In the genomic region with DNA sequence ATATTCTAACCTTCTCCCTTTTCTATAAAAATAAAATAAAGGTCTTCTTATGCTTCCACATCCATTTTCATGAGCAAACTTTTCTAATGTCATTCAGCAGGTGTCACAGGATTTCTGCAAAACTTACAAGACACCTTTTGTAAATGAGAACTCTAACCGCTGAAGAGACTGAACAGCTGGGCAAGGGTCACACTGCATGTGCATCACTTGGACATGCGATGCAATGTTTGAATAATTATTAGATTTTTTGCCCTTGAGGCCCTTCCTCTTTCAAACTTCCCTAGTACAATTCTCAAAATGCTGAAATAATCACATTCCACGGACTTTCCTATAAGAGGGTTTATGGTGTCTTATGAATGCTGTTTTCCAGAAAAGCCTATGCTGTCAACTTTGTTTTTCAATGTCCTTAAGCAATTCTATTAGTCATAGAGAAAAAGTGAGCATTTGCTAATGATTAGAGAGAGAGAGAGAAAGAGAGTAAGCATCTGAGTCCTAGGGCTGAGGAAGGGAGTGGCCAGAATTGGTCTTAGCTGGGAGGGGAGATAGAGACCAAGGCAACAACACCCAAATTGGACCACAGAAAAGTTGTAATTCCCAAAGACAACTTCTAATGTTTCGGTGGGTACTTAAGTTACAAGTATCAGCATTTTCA, we compare ENCODE assay signal across 7 mouse cellular contexts. TPM values are rescaled to one million over a fixed set of nuclear protein-coding genes. Genes with fewer than 3 reads are reported as not detected.
DNase-seq lines count a peak whose midpoint lies in the region; ATAC-seq and TF ChIP-seq lines count a peak whose summit lies in the region.

No protein-coding gene starts in this region.

- no peak for DNase-seq in ES-E14 (ENCODE audit: low read depth, low spot score)
- peak; percentile 66 for DNase-seq in liver, adult 2 months (ENCODE audit: extremely low read depth, low read depth, low spot score)
- DNase-seq in adrenal gland, postnatal 36 days, result no peak
- DNase-seq in cerebellum, postnatal 25 days, result no peak

- no peak for TF ChIP-seq POLR2A in liver, adult 2 months (IDR thresholded peaks at IDR 0.05; ENCODE audit: extremely low read depth, insufficient read depth, low read length)

- H3K36me3 ChIP-seq in C2C12 (ENCODE audit: control insufficient read depth, insufficient read depth) (no peaks in the 10 kb centered on the region), ES-E14 (ENCODE audit: control insufficient read depth, insufficient read depth, low read length, poor library complexity, severe bottlenecking) (no peaks in the 10 kb centered on the region)
- no peaks in the 10 kb centered on the region for H3K36me3 ChIP-seq in heart, embryonic 16.5 days (ENCODE audit: control insufficient read depth, insufficient read depth)
- no peaks in the 10 kb centered on the region for H3K36me3 ChIP-seq in liver, adult 2 months (ENCODE audit: control insufficient read depth, insufficient read depth, low read length)

- no peak overlapping the region for H3K9ac ChIP-seq in ES-E14 (ENCODE audit: insufficient read depth, low read depth, low read length, poor library complexity, severe bottlenecking)
- peak overlapping the region; percentile 98 for H3K9ac ChIP-seq in heart, embryonic 16.5 days (ENCODE audit: low read length)
- H3K9ac ChIP-seq in liver, adult 2 months (ENCODE audit: low read depth, low read length), result no peak overlapping the region; the same call in 1 of the 2 replicates

- H3K27me3 ChIP-seq in C2C12 (ENCODE audit: control insufficient read depth, insufficient read depth, insufficient read length), result no peaks in the 10 kb centered on the region
- no peaks in the 10 kb centered on the region for H3K27me3 ChIP-seq in heart, embryonic 16.5 days (ENCODE audit: control insufficient read depth, insufficient read depth, low read length)
- no peaks in the 10 kb centered on the region for H3K27me3 ChIP-seq in liver, adult 2 months (ENCODE audit: control insufficient read depth, insufficient read depth, low read length)

- H3K79me3 ChIP-seq in C2C12 (ENCODE audit: low read depth), result peaks cover 18% of the 10 kb centered on the region

- WGBS in heart, embryonic 16.5 days, result 72% methylated on average over 4 of the region's 4 CpGs
- 24% methylated on average over 4 of the region's 4 CpGs for WGBS in liver, adult 2 months

- ATAC-seq in heart, embryonic 16.5 days (replicated peaks; ENCODE audit: extremely low read depth, insufficient read depth, low FRiP score), result no peak
- no peak for ATAC-seq in inflammation-experienced regulatory T-cells, adult 6 months

- TF ChIP-seq CTCF in C2C12 (IDR thresholded peaks at IDR 0.05; ENCODE audit: control insufficient read depth, insufficient read depth, insufficient read length), result no peak
- no peak for TF ChIP-seq CTCF in liver, adult 2 months (IDR thresholded peaks at IDR 0.05; ENCODE audit: low read depth, low read length)

- peaks cover 2% of the 10 kb centered on the region in 2 experiments; a peak in 3 of 4 replicates for H3K4me1 ChIP-seq in ES-E14 (ENCODE audit: control insufficient read depth in 2 of 2, insufficient read depth in 2 of 2, low read length in 2 of 2, poor library complexity in 1 of 2)
- peaks cover 19% of the 10 kb centered on the region for H3K4me1 ChIP-seq in heart, embryonic 16.5 days (ENCODE audit: control insufficient read depth, insufficient read depth, low read length)
- peaks cover 10% of the 10 kb centered on the region; the same call in 1 of the 2 replicates for H3K4me1 ChIP-seq in liver, adult 2 months (ENCODE audit: control insufficient read depth, insufficient read depth, low read length)

- no peaks in the 10 kb centered on the region for H3K9me3 ChIP-seq in ES-E14 (ENCODE audit: control insufficient read depth, insufficient read depth, low read depth, low read length)
- no peaks in the 10 kb centered on the region for H3K9me3 ChIP-seq in heart, embryonic 16.5 days (replicated peaks; ENCODE audit: control insufficient read depth, low read length)

- H3ac ChIP-seq in C2C12 (ENCODE audit: control insufficient read depth, insufficient read length, low read depth), result no peak overlapping the region

- H3K4me2 ChIP-seq in heart, embryonic 16.5 days (ENCODE audit: low read depth, low read length), result peak overlapping the region; percentile 79

- no peak overlapping the region for H3K27ac ChIP-seq in ES-E14 (ENCODE audit: insufficient read depth, low read depth, low read length, poor library complexity, severe bottlenecking)
- peak overlapping the region; percentile 81 for H3K27ac ChIP-seq in heart, embryonic 16.5 days (ENCODE audit: low read length)
- peak overlapping the region; percentile 59; the same call in 1 of the 2 replicates for H3K27ac ChIP-seq in liver, adult 2 months (replicated peaks; ENCODE audit: insufficient read depth, low read depth, low read length)

- H3K4me3 ChIP-seq in C2C12 (ENCODE audit: insufficient read depth, poor library complexity, severe bottlenecking) (peak overlapping the region; percentile 81), ES-E14 (ENCODE audit: insufficient read depth in 1 of 2, low read depth in 1 of 2, low read length in 2 of 2, poor library complexity in 1 of 2, severe bottlenecking in 1 of 2) (peak overlapping the region; percentile 86 to 91)
- H3K4me3 ChIP-seq in heart, embryonic 16.5 days (ENCODE audit: low read length), result peak overlapping the region; percentile 99
- peak overlapping the region; percentile 89 for H3K4me3 ChIP-seq in liver, adult 2 months (ENCODE audit: insufficient read depth, low read depth, low read length)

- H3K79me2 ChIP-seq in C2C12 (ENCODE audit: control insufficient read depth, insufficient read depth), result peaks cover 49% of the 10 kb centered on the region
- H3K79me2 ChIP-seq in liver, adult 2 months (ENCODE audit: control insufficient read depth, insufficient read depth, low read length), result peaks cover 13% of the 10 kb centered on the region; the same call in 1 of the 2 replicates

- in situ Hi-C loops in ES-E14 (cut with MboI; ENCODE audit: low sequenced_read_pairs in 2 of 2, unreplicated experiment in 2 of 2), result no loop called here

TF ChIP-seq in C2C12, 6 proteins besides CTCF, POLR2A, EP300 and RAD21:
- TF ChIP-seq MAX (IDR thresholded peaks at IDR 0.05) (no peak), MYOD1 (IDR thresholded peaks at IDR 0.05; ENCODE audit: control insufficient read depth, insufficient read length, low read depth) (no peak), MYOG (IDR thresholded peaks at IDR 0.05; ENCODE audit: control insufficient read depth, extremely low read depth, insufficient read length) (no peak), USF1 (IDR thresholded peaks at IDR 0.05; ENCODE audit: low read depth) (no peak), CEBPB (IDR thresholded peaks at IDR 0.05; ENCODE audit: low read depth) (no peak), FOSL1 (IDR thresholded peaks at IDR 0.05; ENCODE audit: insufficient read depth, low read length, poor library complexity, severe bottlenecking) (no peak)

TF ChIP-seq in ES-E14, 5 proteins besides CTCF, POLR2A, EP300 and RAD21:
- TF ChIP-seq ZNF384 (IDR thresholded peaks at IDR 0.05; ENCODE audit: low read depth, low read length), result no peak
- no peak for TF ChIP-seq MAFK (IDR thresholded peaks at IDR 0.05; ENCODE audit: insufficient read depth, low read depth, low read length)
- no peak for TF ChIP-seq HCFC1 (IDR thresholded peaks at IDR 0.05; ENCODE audit: borderline replicate concordance, insufficient read depth, low read length)
- TF ChIP-seq ZC3H11A (IDR thresholded peaks at IDR 0.05; ENCODE audit: borderline replicate concordance, low read depth, low read length), result no peak

RNA-seq across cellular contexts. Expression of a gene that starts 1.3 kb away (rescaled TPM):
- 7.7 TPM for polyA plus RNA-seq in C2C12 (2012; fragmentation: generic; extraction: Trizol)
- 6.5 and 7.5 TPM in 2 replicates for total RNA-seq in ES-E14 (2012; rRNA removed)
- polyA plus RNA-seq in heart, embryonic 16.5 days (2015; fragmentation: Nextera tagmentation; extraction: Ambion mirVana), result 11.6 and 12.7 TPM in 2 replicates
- total RNA-seq in liver, adult 2 months (2014; rRNA removed), result 14.5 and 15.2 TPM in 2 replicates
- polyA plus RNA-seq in liver, adult 2 months (2012; rRNA removed), result 11.2 and 13.0 TPM in 2 replicates
- 10 to 100 TPM in 2 of 3 experiments, 1 to 10 TPM in 1; 9.3 to 16.0 (median 14.6) TPM for polyA plus RNA-seq in inflammation-experienced regulatory T-cells, adult 6 months (2017; shearing (Covaris generic))
- 10 to 100 TPM; 25.3 to 26.6 TPM for total RNA-seq in adrenal gland, postnatal 36 days (2021)

RNA-seq across cellular contexts. Expression of a gene that starts 53.2 kb away (rescaled TPM):
- 2.8 TPM for polyA plus RNA-seq in C2C12 (2012; fragmentation: generic; extraction: Trizol)
- 0.32 and 0.36 TPM in 2 replicates for total RNA-seq in ES-E14 (2012; rRNA removed)
- polyA plus RNA-seq in heart, embryonic 16.5 days (2015; fragmentation: Nextera tagmentation; extraction: Ambion mirVana), result not detected in 2 replicates
- 1.3 and 3.6 TPM in 2 replicates for total RNA-seq in liver, adult 2 months (2014; rRNA removed)
- 4.6 and 5.4 TPM in 2 replicates for polyA plus RNA-seq in liver, adult 2 months (2012; rRNA removed)
- polyA plus RNA-seq in inflammation-experienced regulatory T-cells, adult 6 months (2017; shearing (Covaris generic)), result under 1 TPM in 1 of 3 experiments, not detected in 2; 0.13 TPM
- total RNA-seq in adrenal gland, postnatal 36 days (2021), result not detected
